Mouse (Mus musculus) left cerebral cortex, postnatal 36 days (tissue): Measurements from ENCODE around the gene Cela1. TPM values are rescaled to one million over a fixed set of nuclear protein-coding genes. Genes with fewer than 3 reads are reported as not detected.

Experiments
- microRNA-seq: library from miRNA; unstranded; fragments of <30 nt; microRNA quantifications from one replicate; pipeline ENCODE4 v1.2.0, GENCODE M21; 2022
- total RNA-seq, 2 experiments: library from RNA; stranded (reverse); gene quantifications; 2 replicates each; pipeline ENCODE4 v1.2.3; 2021

The Cela1 gene
- total RNA-seq, 2 experiments from 2014 or later: 3.6 to 4.4 TPM

Small RNA genes within 50 kb of the gene (microRNA-seq; reads per million reads assigned to microRNA genes)
- gene Mir6961: not detected

Other genes with a start within 250 kb of the Cela1 start
- gene Letmd1, start 218.9 kb downstream of the Cela1 start, total RNA-seq: 10 to 100 TPM; 60.7 to 60.8 TPM
- 10 to 100 TPM; 33.8 to 38.0 TPM for gene Csrnp2, start 192.4 kb downstream of the Cela1 start, total RNA-seq
- gene Tfcp2, start 135.9 kb downstream of the Cela1 start, total RNA-seq: 10 to 100 TPM; 26.2 to 33.1 TPM
- gene Pou6f1, start 87.9 kb downstream of the Cela1 start, total RNA-seq: 100 to 1,000 TPM; 128 to 140 TPM
- gene Dazap2, start 72.6 kb downstream of the Cela1 start, total RNA-seq: 100 to 1,000 TPM; 106 to 120 TPM
- gene Smagp, start 51.0 kb downstream of the Cela1 start, total RNA-seq: 1 to 10 TPM; 1.8 to 1.9 TPM
- 1 to 10 TPM; 4.5 to 6.2 TPM for gene Bin2, start 18.4 kb downstream of the Cela1 start, total RNA-seq
- gene Galnt6, start 41.5 kb upstream of the Cela1 start, total RNA-seq: 1 to 10 TPM; 3.7 to 7.7 TPM
- gene Slc4a8, start 73.8 kb upstream of the Cela1 start, total RNA-seq: 10 to 100 TPM; 66.2 to 80.7 TPM
- 100 to 1,000 TPM; 222 to 250 TPM for gene Scn8a, start 181.9 kb upstream of the Cela1 start, total RNA-seq